Mouse (Mus musculus) layer of hippocampus, postnatal 14 days (tissue): ENCODE measurements around the gene Nfam1. TPM values are rescaled to one million over a fixed set of nuclear protein-coding genes. Genes with fewer than 3 reads are reported as not detected.

ENCODE experiments used
- DNase-seq, 2 experiments: peaks; one replicate each; pipeline ENCODE4 v3.0.0; 2021 to 2022; ENCODE audit warnings: low spot score in 2 of 2, mixed read lengths in 1 of 2
- total RNA-seq, 2 experiments: library from RNA; stranded (reverse); gene quantifications; 2 replicates each; pipeline ENCODE4 v1.2.3; 2021

Gene Nfam1
- total RNA-seq, 2 experiments from 2014 or later = 2.3 to 2.4 TPM

DNA sequence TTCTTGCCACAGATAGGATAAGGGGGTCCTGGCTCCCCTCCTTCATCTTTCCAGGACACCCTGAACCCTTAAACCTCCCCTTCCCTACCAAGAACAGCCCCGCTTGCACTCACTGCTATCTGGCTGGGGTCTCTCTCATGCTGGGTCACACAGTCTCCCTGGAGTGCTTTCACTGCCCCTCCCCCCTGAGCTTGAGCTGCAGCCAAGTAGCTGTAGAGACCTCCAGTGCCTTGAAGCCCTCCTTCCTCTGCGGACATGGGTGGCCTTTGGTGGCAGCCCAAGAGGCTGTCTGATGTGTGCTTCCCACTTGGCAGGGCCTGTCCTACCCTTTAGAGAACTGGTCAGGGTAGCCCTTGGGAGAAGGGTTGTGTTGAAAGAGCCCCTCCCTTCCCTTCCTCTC, 7.0 kb upstream of the Nfam1 start:
- DNase-seq = no peak

DNA sequence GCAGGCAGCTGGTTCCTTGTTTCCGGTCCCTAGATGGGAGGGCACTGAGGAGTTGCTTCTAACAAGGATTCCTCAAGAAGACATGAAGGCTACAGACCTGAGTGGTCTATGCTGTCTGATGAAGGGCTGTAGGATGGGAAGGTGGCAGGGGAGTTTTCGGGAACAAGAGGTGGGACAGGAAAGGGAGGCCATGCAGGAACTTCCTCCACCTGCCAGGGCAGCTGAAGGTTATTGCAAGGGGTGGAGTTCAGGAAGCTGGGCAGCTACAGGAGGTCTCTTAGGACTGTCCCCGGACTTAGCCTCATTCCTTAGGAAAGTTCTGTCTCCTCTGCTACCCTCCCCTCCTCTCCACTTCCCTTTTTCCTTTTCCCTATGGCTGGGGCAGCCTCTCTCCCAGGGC, 5.7 kb upstream of the Nfam1 start:
- no peak for DNase-seq

DNA sequence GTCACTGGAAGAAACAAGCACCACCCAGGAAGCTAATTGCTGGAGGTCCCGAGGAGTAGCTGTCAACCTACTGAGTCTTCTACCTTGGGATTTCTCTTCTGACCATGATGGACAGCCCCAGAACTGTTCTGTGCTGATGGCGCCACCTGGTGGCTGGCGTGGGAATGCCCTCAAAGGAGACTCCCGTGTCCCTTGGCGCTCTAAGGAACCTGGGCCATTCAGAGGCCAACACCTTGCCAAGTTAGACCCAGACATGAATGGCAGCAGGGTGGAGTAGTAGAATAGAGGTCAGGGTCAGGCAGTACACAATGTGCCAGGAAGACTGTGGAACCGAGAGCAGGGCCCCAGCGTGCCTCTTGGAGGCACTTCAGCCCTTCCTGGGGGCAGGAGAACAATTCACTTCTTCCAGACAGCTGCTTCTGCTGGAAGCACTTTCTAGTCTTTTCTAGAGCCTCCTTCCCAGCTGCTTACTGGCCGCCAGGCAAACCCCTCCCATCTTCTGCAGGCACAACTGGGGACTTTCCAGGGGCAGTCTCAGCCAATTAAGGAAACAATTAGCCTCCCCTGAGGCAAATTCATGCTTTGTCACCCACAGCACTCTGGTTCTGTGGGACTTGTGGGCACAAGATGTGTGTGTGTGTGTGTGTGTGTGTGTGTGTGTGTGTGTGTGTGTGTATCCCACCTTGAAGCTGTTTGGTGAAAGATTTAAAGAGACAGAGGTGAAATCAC, 4.8 kb upstream of the Nfam1 start:
- DNase-seq = peak; percentile 85 to 90

DNA sequence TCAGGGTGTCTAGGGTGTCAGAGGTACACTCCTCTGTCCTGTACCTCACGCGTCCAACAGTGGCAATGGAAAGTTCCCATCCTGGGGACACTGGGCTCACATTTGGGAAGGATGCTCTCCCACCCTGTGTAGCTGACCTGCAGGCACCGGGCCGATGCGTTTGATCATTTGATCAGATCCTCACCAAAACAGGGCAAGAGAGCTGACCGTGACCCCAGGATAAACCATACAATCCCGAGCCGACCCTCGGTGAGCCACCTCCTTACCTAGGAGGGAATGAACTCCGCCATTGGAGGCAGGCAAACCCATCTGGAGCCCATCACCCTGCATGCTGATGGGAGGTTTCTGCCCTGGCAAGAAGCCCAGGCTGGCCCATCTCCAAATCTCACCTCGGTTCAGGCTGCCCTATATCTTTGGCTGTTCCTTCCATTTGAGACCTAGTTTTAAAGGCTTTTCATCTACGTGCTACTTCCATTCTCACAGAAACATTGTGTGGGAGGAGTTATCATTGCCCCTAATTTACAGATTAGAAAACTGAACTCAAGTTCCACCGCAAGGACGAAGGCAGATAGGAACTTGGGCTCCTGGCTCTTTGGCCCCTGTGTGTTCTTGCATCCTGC, 3.9 kb upstream of the Nfam1 start:
- no peak for DNase-seq

DNA sequence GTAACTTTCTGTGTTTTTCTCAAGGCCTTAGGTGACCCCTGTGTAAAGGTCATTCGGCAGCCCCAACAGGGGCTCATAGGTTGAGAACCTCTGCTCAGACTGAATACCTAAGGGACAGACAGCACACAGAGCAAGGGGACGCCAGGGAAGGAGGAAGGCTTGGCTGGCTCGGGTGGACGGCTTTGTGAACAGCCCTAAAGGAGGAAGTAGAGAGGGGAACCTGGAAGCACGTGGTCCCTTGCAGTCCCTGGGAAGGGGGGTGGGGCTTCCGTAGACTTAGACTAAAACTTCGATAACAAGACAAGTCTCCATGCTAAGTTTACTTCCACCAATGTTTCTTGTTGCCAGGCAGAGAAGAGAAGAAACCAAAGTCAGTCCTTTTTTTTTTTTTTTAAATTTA, 3.0 kb upstream of the Nfam1 start:
- DNase-seq = no peak

DNA sequence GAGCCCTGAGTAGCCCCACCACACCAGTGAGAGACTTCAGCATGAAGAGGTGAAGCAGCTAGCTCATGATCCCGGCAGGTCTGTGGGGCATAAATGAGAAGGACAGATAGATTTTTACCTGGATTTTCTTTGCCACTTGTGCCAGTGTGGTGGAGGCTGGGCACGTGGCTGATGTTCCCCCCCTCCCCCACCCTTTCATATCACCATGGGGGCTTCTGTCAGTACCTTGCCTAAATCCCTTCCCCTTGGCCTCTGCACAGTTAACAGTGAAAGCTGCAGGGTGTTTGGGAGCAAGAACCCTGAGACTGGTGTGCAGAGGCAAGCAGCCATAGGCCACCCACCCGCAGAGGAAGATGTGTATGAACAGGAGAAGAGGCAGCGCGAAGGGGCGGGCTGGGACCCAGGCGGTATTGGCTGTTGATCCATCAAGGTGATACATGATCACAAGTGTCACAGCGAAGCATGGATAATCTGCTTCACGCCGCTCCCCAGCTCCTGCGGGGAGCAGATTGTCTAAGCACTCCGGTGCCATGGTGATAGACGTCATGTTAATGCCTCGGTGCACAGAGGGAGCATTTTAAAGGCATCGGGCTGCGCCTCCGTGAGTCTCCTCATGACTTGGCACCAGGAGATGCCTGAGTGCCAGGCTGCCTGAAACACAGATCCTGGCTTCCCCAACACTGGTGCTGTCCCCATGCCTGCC, 1.3 kb upstream of the Nfam1 start:
- DNase-seq = peak; percentile 66 to 68

DNA sequence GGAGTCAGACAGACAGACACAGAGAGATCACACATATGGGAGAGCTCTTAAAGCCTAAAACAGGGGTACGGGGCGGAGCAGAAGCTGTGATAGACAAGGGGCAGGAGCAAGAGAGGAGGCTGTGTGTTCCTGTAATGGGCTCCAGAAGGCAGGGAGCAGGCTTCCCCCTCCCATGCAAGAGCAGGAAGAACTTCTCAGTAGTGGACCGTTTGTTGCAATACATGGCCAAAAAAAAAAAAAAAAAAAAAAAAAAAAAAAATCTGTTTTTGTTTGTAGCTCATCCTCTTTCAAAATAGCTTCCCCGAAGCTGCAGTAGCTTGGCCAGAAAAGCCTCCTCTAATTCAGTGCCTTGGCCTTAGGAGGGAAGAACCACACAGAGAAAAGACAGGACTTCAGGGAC, 2.2 kb downstream of the Nfam1 start:
- DNase-seq = no peak

DNA sequence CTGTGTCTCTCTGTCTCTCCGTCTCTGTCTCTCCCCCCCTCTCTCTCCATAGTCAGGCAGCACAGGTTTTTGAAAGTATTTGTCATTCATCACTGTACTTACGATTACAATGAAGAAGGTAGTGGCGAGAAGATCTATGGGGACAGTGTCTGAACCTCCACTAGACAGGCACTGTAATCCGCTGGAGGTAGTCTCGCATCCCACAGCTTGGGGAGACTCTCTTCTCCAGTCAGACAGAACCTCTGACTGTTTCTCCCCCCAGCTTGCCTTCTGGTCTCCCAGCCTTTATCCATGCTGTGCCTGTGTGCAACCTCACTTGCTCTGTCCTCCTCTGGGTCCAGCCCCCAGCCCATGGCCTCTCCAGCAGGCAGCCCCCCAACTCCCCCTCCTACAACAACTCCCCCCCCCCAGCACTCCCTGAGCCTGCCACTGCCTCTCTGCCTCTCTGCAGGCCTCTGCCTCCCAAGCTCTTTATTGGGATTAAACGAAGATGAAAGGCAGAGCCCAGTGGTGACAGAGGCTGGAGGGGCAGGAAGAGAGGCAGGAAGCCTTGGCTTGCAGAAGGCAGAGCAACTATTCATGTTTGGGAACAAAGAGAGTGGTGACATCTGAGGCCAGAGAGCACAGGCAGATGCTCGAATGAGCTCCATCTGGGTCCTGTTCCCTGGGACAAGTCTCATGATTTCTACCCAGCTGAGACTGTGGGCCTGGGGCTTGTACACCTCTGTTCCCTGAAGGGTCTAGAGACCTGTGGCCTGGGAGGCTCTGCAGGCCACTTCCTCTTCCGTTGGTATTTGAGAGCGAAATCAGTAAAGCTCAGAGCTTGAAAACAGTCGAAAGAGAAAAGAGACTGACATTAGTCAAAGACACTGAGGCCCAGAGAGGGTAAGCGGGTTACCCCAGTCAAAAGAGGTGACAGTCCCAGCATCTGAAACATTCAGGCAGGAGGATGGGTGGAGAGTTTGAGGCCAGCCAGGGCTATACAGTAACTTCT, 3.1 kb downstream of the Nfam1 start:
- no peak for DNase-seq

DNA sequence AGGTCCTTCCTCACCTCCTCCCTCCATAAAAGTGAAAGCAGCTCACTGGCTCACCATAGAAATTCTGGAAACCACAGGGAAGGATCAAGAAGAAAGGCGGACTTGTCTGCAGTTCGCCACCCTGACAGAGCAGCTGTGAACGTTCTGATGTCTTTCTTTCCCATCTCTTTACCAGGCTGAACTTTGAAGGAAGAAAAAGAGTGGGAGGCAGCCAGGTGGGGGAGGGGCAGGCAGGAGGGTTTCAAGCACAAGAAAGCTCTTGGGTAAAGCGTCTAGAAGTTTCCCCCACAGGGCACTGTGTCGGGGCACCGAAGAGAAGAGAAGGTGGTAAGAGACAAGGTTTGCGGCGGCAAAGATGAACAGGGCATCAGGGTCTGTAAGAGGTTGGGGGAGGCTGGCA, 7.0 kb downstream of the Nfam1 start:
- no peak for DNase-seq

DNA sequence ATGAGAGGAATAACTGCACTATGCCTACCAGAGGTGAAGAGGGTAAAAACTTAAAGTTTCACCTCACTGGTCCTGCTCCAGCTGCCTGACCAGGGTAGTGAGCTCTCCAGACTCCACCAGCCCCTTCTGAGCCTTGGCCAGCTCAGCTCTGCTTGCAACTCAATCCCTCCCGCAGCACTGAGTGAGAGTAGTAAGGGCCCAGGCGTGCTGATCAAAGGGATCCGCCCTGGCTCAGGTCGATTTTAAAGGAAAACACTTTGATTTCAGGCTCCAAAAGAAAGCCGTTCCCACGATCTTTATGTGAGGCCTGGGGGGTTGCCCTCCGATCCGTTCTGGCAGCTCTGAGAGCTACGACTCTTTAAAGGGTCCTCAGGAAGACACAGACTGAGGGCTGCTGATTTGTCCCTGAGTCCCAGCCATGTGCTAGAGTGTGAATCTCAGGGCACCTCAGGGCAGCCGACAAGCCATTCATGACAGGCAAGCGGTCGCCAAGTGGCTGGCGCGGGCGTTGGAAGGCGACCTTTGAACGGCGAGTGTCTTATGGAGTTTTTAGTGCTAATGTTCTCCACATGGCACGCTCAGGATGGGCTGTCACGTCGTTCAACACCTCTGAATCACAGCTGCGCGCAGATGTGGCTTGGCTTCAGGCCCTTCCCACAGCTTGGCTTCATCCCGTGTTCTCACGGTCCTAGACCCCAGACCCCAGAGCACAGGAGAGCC, 7.9 kb downstream of the Nfam1 start:
- DNase-seq = no peak

DNA sequence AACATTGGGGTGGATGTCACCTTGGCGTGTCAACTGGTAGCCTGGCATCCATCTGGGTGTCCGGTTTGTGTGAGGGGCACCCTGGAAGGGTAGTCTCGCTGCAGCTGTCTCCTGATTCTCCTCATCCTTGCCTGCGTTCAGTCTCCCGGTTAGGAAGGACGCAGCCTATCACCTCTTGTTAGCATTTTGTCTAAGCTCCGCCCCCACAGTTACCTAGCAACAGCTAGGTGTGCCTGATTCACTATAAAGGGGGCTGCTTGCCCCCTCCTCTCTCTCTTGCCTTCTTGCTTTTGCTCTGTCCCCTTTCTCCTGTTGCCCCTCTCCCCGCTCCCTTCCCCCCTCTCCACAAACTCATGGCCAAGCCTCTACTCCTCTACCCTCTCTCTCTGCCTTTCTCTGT, 10.2 kb downstream of the Nfam1 start:
- no peak for DNase-seq

DNA sequence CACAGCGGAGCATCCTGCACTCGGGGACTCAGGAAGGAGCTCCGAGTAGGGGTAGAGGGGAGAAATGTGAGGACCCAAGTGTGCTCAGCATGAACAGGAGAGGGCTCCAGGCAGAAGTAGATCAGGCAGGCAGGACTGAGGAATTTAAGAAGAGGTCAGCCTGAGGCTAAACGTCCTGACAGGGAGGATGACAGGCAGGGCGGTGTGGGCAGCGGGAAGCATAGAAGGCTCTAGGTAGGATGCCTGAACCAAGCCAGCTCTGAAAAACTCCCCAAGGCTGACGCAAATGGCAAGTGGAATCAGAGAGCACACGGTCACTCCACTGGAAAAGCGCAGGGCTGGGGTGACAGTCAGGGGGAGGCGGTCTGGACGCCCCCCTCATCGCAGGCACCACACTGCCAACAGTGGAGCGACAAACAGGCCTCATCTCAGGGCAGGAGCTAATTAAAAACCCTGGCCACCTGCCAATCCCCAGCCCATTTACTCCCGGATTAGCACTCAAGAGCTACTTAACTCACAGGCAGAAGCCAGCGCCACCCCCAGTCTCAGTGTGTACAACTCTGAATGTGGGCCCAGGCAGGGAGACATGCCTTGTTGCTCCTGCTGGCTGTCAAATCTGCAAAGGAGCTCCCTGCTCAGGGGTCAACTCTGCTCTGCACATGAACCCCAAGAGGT, 22.0 kb downstream of the Nfam1 start:
- peak; percentile 73 to 88 for DNase-seq

DNA sequence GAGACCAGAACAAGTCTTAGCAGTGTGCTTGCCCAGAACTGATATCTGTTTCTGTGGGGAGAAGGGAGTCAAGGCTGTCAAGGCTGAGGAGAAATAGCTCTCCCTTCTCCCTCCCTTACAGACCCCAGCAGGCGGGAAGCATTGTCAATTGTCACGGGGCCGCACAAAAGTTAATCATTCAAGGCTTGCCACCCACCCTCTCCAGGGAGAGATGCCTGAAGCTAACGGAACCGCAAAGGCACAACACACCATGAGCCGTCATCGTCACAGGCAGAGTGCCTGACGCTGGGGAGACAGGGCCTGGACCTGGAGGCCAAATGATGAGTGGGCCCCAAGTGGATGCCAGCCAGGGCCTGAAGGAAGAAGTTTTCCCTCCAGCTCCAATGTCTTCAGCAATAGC, 22.7 kb downstream of the Nfam1 start:
- DNase-seq = no peak

DNA sequence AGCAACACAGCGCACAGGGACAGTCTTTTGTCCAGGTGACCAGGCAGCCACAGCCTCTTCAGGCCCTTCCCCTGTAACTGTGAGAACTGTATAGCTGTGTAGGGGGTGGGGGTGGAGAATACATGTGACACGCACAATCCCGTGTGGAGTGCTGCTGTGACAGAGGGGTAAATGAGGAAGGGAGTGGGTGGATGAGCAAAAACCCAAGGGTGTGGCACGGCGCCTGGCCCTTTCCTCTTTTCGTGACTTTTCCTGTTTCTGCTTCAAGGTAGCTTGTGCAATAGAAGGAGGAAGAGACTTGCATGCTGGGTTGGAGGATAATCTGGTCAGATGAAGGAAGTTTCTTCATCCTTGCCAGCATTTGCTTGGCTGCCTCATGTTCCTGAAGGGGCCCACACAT, 23.6 kb downstream of the Nfam1 start:
- no peak for DNase-seq

DNA sequence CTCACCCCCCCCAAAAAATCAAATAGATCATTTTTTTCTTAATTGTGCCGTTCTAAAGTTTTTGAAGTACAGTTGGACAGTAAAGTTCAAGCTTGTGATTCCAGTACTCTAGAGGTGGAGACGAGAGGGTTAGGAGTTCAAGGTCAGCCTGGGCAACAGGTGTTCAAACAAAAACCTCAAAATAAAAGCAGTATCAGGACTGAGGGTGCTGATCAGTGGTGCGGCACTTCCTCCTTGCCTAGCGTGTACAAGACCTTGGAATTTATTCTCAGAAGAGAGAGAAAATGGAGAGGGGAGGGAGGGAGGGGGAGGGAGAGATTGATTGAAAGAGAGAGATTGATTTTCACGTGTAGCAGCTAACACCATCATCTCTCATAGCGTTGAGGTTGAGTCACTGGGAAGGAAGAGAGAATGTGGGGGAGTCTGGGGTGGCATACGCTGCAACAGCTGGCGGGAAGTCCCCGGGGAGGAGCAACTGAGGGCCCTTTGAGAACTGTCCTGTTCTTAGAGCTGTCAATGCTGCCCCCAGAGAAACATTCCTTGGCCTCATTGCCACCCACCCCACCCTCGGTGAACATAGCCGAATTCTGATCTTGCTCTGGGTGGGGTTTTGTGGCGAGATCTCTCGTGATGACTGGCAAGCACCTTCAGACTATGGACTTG, 24.2 kb downstream of the Nfam1 start:
- DNase-seq = no peak

DNA sequence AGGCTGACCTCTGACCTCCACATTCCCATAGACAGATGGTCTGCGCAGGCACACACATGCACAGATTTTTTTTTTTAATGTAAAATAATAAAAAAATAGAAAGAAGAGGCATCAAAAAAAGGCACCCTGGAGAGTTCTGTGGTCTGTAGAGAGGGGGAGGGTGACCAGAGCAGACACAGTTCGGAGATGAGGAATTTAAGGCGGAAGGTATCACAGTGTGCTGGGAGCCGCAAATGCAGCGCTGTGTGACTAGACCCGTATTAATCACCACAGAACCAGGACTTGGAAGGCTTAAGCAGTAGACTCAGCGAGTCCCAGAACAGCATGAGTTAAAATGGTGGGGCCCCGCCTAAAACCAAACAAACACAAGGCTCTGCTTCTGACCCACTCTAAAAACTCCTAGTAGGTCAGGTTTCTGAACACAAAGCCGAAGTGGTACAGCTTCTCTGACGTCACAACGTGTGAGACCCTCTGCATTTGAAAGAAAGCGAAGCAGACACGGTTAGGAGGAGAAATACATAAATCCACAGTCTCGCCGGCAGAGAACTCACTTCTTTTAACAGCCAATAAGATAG, 25.7 kb downstream of the Nfam1 start:
- no peak for DNase-seq

DNA sequence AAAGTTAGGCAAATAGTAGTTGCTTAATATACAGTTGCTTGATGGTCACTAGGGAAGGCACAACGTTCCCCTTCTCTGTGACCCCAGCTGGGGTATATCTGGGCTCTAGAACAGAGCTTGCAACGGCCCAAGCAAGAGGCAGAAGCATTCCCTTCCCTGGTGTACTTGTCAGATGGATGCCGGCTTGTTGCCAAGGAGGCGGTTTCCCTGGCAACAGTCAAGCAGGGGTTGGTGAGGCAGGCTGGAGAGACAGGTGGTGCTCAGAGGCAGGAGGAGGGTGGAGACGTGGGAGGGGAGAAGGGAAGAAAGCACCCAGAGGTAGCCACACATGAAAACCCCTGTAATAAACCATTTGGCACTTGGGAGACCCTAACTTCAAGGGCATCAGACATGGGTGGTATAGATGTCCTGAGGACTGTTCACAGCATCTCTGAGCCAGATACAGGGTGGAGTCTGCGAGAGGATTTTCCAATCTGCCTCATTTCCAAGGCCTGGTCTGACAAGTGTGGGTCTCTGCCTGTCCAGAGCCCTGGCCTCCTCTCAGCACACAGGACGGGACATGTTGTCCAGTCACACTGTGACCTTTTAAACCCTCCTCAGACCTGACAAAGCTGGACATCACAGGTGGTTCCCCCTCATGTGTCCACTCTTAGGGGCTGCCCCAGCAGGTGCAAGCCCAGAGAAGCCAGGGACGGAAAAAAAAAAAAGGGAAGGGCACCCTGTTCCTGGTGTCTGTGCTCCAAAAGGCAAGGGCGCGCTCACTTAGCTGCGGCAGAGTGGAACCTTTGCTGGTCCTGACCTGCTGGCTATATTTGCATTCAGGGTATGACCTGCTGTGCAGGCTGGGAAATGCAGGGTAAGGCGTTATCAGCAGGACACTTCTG, 30.2 kb downstream of the Nfam1 start:
- peak; percentile 89 to 94 for DNase-seq

DNA sequence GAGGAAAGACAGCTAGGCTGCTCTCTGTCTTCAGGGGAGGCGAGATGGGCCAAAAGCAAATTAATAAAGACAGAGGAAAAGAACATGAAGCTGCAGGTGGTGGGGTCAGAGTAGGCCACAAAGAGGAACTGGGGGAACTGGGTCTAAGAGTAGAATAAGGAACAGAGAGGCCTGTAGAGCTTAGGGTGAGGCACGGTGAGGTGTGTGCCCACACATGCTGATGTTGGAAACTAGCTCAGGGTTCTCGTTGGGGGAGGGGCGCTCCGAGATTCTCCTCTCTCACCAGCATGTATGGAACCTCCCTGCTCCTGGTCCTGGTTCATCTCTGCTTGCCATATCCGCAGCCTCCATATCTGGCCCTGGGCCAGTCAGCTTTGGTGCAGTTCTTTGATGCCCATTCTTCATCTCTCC, 34.3 kb downstream of the Nfam1 start:
- no peak for DNase-seq
